Mouse (Mus musculus): ENCODE results near the gene C77080. TPM values are rescaled to one million over a fixed set of nuclear protein-coding genes. Genes with fewer than 3 reads are reported as not detected.

Gene C77080
- polyA plus RNA-seq, 1 experiment from 2014 or later: 7.2 TPM

DNA sequence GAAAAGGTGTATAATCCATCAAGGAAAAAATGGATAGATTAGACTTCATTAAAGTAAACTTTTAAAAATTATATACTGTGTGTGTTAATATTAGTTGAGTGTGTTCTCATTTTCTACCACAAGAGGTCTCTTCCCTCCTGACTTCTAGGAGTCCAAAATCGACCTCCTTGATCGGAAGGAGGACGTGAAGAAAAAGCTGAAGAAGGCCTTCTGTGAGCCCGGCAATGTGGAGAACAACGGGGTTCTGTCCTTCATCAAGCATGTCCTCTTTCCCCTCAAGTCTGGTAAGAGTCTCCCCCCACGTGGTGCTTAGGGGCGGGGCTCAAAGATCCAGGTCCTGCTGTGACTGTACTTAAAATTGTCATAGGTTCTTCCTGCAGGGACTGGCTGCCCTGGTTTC, 51.7 kb downstream of the C77080 start:
- DNase-seq (ENCODE audit: low spot score) (no peak), ATAC-seq (replicated peaks; ENCODE audit: low FRiP score, low TSS enrichment, low read depth) (no peak)
- Histone ChIP-seq H3K4me1 (replicated peaks; ENCODE audit: control insufficient read depth, insufficient read depth, low read length) (no peaks in the 10 kb centered on the region), H3K9ac (ENCODE audit: low read length) (no peak overlapping the region), H3K9me3 (ENCODE audit: control insufficient read depth, low read length) (no peaks in the 10 kb centered on the region), H3K4me2 (ENCODE audit: low read length) (no peak overlapping the region), H3K4me3 (ENCODE audit: low read depth, low read length) (no peak overlapping the region), H3K27ac (ENCODE audit: low read depth) (no peak overlapping the region), H3K27me3 (replicated peaks; ENCODE audit: control insufficient read depth, insufficient read depth, low read length) (no peaks in the 10 kb centered on the region), H3K36me3 (ENCODE audit: control insufficient read depth, insufficient read depth, low read length) (peaks cover 86% of the 10 kb centered on the region)
- WGBS: 53% methylated on average over 7 of the region's 7 CpGs

DNA sequence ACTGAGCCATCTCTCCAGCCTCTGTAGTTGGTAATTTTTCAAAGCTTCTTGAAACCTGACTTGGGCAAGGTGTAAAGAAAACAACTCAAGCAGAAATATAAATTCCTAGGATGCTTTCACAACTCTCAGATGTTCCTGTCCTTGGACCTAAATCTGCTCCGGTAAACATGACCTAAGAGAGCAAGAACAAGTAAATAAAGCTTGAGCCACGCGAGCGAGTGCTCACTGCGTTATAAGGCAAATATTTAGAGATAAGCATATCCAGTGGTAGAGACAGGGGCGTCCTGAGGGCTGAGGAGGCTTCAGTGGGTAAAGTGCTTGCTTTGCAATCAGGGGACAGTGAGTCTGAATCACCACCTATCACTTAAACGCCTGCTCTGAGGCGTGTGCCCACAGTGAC, 54.4 kb downstream of the C77080 start:
- H3K27ac ChIP-seq (ENCODE audit: low read depth): no peak overlapping the region
- DNase-seq (ENCODE audit: low spot score) (no peak), ATAC-seq (replicated peaks; ENCODE audit: low FRiP score, low TSS enrichment, low read depth) (no peak)
- H3K9ac ChIP-seq (ENCODE audit: low read length): no peak overlapping the region
- no peak overlapping the region for H3K4me2 ChIP-seq (ENCODE audit: low read length)
- H3K4me3 ChIP-seq (ENCODE audit: low read depth, low read length): no peak overlapping the region
- peaks cover 92% of the 10 kb centered on the region for H3K36me3 ChIP-seq (ENCODE audit: control insufficient read depth, insufficient read depth, low read length)
- H3K4me1 ChIP-seq (replicated peaks; ENCODE audit: control insufficient read depth, insufficient read depth, low read length): no peaks in the 10 kb centered on the region
- H3K27me3 ChIP-seq (replicated peaks; ENCODE audit: control insufficient read depth, insufficient read depth, low read length): no peaks in the 10 kb centered on the region
- H3K9me3 ChIP-seq (ENCODE audit: control insufficient read depth, low read length): no peaks in the 10 kb centered on the region
- WGBS: 50% methylated on average over 8 of the region's 8 CpGs

DNA sequence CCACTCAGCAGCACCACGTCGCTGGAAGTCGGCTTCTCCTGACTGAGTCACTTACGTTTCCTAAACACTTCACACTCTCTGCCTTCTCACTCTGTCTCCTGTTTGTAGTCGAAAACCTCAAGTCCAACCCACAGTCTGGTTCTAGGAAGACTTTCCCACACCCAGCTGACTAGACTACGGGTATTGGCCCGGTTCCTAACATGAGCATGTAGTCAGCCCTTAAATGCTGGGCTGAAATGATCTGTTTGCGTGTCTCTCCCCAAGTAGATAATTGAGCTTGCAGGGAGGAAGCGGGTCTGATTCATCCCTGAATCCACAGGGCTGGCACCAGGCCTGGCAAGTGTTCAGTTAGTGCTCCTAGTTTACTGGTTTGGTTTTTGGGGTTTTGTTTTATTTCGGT, 56.5 kb downstream of the C77080 start:
- ATAC-seq (replicated peaks; ENCODE audit: low FRiP score, low TSS enrichment, low read depth) (no peak), DNase-seq (ENCODE audit: low spot score) (no peak)
- Histone ChIP-seq H3K9ac (ENCODE audit: low read length) (no peak overlapping the region), H3K4me2 (ENCODE audit: low read length) (no peak overlapping the region), H3K27me3 (replicated peaks; ENCODE audit: control insufficient read depth, insufficient read depth, low read length) (no peaks in the 10 kb centered on the region), H3K9me3 (ENCODE audit: control insufficient read depth, low read length) (no peaks in the 10 kb centered on the region), H3K36me3 (ENCODE audit: control insufficient read depth, insufficient read depth, low read length) (peaks cover 82% of the 10 kb centered on the region), H3K4me1 (replicated peaks; ENCODE audit: control insufficient read depth, insufficient read depth, low read length) (no peaks in the 10 kb centered on the region), H3K4me3 (ENCODE audit: low read depth, low read length) (no peak overlapping the region), H3K27ac (ENCODE audit: low read depth) (no peak overlapping the region)
- WGBS: 94% methylated on average over 10 of the region's 10 CpGs

DNA sequence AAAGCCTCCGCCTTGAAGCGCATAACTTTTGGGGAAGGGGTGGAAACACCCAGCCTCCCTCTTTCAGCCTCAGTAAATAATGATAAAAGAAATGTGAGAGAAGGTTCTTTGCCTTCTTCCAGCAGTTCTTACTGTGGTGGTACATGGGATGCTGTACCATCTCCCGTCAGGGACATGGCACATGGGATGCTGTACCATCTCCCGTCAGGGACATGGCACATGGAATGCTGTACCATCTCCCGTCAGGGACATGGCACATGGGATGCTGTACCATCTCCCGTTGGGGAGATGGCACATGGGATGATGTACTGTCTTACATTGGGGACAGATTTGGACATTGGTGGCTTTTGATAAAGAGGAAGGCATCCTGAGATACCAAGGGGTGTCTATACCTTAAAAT, 63.7 kb downstream of the C77080 start:
- no peak overlapping the region for H3K9ac ChIP-seq (ENCODE audit: low read length)
- no peaks in the 10 kb centered on the region for H3K9me3 ChIP-seq (ENCODE audit: control insufficient read depth, low read length)
- no peaks in the 10 kb centered on the region for H3K4me1 ChIP-seq (replicated peaks; ENCODE audit: control insufficient read depth, insufficient read depth, low read length)
- no peaks in the 10 kb centered on the region for H3K27me3 ChIP-seq (replicated peaks; ENCODE audit: control insufficient read depth, insufficient read depth, low read length)
- no peak overlapping the region for H3K27ac ChIP-seq (ENCODE audit: low read depth)
- no peak overlapping the region for H3K4me3 ChIP-seq (ENCODE audit: low read depth, low read length)
- H3K36me3 ChIP-seq (ENCODE audit: control insufficient read depth, insufficient read depth, low read length): peaks cover 64% of the 10 kb centered on the region
- 95% methylated on average over 6 of the region's 6 CpGs for WGBS
- no peak for ATAC-seq (replicated peaks; ENCODE audit: low FRiP score, low TSS enrichment, low read depth)
- H3K4me2 ChIP-seq (ENCODE audit: low read length): no peak overlapping the region
- DNase-seq (ENCODE audit: low spot score): no peak

DNA sequence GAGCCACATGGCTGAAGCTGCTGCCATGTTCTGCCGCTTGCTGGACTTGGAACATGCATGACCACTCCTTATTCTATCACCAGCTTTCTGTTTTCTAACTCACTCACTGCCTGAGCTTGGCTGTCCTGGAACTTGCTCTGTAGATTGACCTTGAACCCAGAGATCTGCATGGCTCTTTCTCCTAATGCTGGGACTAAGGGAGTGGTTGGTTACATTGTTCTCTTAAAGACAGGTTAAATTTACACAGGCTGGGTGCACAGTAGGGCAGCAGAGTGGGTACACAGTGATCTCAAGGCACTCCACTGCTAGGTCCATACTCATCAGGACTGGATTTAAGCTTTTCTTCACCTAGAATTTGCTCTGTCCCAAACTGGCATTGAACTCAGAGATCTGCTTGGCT, 66.9 kb downstream of the C77080 start:
- H3K36me3 ChIP-seq (ENCODE audit: control insufficient read depth, insufficient read depth, low read length): peaks cover 43% of the 10 kb centered on the region
- no peak overlapping the region for H3K9ac ChIP-seq (ENCODE audit: low read length)
- ATAC-seq (replicated peaks; ENCODE audit: low FRiP score, low TSS enrichment, low read depth): no peak
- no peak for DNase-seq (ENCODE audit: low spot score)
- H3K9me3 ChIP-seq (ENCODE audit: control insufficient read depth, low read length): no peaks in the 10 kb centered on the region
- H3K27ac ChIP-seq (ENCODE audit: low read depth): no peak overlapping the region
- peaks cover 14% of the 10 kb centered on the region for H3K4me1 ChIP-seq (replicated peaks; ENCODE audit: control insufficient read depth, insufficient read depth, low read length)
- no peak overlapping the region for H3K4me2 ChIP-seq (ENCODE audit: low read length)
- 97% methylated on average over 1 of the region's 1 CpGs for WGBS
- H3K4me3 ChIP-seq (ENCODE audit: low read depth, low read length): no peak overlapping the region
- H3K27me3 ChIP-seq (replicated peaks; ENCODE audit: control insufficient read depth, insufficient read depth, low read length): no peaks in the 10 kb centered on the region

DNA sequence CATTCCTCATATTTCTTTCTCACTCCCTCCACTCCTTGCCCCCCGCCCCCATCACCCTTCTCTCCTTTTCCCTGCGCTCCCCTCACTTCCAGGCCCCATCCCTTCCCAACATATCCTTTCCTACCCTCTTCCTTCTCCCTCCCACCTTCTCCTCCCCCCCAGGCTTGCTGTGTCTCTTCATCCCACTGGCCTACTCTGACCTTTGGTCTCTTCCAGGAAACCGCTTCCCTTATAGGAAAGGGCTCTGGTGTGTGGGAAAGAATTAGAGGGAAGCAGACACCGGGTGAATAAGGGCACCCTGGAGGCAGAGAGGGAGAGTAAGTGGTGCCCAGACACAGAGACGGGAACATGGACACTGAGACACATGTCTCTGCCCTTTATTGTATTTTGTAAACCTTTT, 69.5 kb downstream of the C77080 start:
- Histone ChIP-seq H3K36me3 (ENCODE audit: control insufficient read depth, insufficient read depth, low read length) (peaks cover 23% of the 10 kb centered on the region), H3K27me3 (replicated peaks; ENCODE audit: control insufficient read depth, insufficient read depth, low read length) (no peaks in the 10 kb centered on the region), H3K4me2 (ENCODE audit: low read length) (peak overlapping the region; percentile 71), H3K4me3 (ENCODE audit: low read depth, low read length) (no peak overlapping the region), H3K4me1 (replicated peaks; ENCODE audit: control insufficient read depth, insufficient read depth, low read length) (peaks cover 25% of the 10 kb centered on the region), H3K9me3 (ENCODE audit: control insufficient read depth, low read length) (no peaks in the 10 kb centered on the region), H3K9ac (ENCODE audit: low read length) (no peak overlapping the region), H3K27ac (ENCODE audit: low read depth) (no peak overlapping the region)
- peak; percentile 46 for DNase-seq (ENCODE audit: low spot score)
- 63% methylated on average over 5 of the region's 5 CpGs for WGBS
- ATAC-seq (replicated peaks; ENCODE audit: low FRiP score, low TSS enrichment, low read depth): no peak

DNA sequence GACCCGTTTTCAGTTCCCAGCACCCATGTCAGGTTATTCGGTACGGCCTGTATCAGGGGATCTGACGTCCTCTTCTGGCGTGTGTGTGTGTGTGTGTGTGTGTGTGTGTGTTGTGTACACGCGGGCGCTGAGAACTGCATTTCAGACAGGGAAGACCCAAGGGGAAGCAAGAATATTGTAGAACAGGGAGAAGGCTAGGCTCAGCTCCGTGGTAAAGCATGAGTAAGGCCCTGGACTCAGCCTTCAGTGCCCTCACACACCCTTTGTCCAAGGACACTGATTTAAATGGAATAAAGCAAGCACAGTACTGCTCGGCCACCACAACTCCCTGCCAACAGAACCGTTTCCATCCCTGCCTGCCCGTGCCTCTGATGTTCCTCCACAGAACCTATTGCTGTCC, 70.7 kb downstream of the C77080 start:
- ATAC-seq (replicated peaks; ENCODE audit: low FRiP score, low TSS enrichment, low read depth) (no peak), DNase-seq (ENCODE audit: low spot score) (peak; percentile 56)
- Histone ChIP-seq H3K27me3 (replicated peaks; ENCODE audit: control insufficient read depth, insufficient read depth, low read length) (no peaks in the 10 kb centered on the region), H3K4me1 (replicated peaks; ENCODE audit: control insufficient read depth, insufficient read depth, low read length) (peaks cover 25% of the 10 kb centered on the region), H3K4me2 (ENCODE audit: low read length) (peak overlapping the region; percentile 71), H3K9me3 (ENCODE audit: control insufficient read depth, low read length) (no peaks in the 10 kb centered on the region), H3K4me3 (ENCODE audit: low read depth, low read length) (peak overlapping the region; percentile 55), H3K27ac (ENCODE audit: low read depth) (peak overlapping the region; percentile 73; the same call in 1 of the 2 replicates), H3K9ac (ENCODE audit: low read length) (peak overlapping the region; percentile 48), H3K36me3 (ENCODE audit: control insufficient read depth, insufficient read depth, low read length) (peaks cover 16% of the 10 kb centered on the region; the same call in 1 of the 2 replicates)
- WGBS: 4% methylated on average over 12 of the region's 12 CpGs

DNA sequence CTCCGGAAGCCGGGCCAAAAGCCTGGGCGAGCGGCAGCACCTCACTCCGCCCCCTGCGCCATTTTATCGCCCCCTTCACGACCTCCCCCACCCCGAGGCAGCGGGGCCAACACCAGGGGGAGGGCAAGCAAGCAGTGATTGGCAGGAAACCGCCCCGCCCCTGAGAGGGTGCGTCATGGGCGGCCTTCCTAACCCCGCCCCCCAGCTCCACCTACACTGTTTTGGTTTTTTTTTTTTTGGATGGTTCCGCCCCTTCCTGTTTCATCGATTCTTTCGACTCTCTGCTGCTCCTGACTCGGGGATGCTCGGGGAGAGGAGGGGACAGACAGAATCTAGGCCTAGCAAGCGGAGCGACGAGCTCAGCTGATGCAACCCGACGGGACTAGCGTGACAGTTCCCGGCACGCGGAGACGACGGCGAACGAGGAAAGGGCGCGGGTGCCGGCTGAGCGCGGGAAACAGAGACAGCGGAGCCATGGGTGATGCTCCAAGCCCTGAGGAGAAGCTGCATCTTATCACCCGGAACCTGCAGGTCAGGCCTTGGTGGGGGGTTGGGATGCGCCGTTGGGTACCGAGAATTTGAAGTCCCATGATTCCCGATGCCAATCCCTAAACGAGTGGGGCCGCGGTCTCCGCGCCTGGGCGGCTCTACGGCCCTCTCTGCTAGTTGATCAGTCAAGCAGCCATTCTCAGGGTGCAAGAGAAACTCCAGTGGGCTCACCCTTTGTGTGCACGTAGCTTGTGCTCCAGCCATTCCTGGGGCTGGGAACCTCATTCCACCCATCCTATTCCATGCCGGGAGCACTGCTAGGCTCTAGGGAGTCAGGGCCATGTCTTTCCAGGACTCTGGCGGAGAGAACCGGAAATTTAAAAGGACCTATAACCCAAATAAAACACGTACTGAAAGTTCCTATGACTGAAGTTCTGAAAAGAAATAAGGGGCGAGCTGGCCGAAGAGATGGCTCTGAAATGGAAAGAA, 71.4 kb downstream of the C77080 start, which contains the start of the genes S100pbp and Yars:
Gene S100pbp, minus strand, starts transcription at position 186 of the 978 bp plus-strand sequence.
Gene Yars, plus strand, starts transcription at position 219 of the 978 bp plus-strand sequence.
- Histone ChIP-seq H3K9me3 (ENCODE audit: control insufficient read depth, low read length) (no peaks in the 10 kb centered on the region), H3K4me2 (ENCODE audit: low read length) (peak within 1 kb of the TSS; percentile 71), H3K4me3 (ENCODE audit: low read depth, low read length) (peak within 1 kb of the TSS; percentile 55), H3K27ac (ENCODE audit: low read depth) (peak within 1 kb of the TSS; percentile 89), H3K27me3 (replicated peaks; ENCODE audit: control insufficient read depth, insufficient read depth, low read length) (no peaks in the 10 kb centered on the region), H3K4me1 (replicated peaks; ENCODE audit: control insufficient read depth, insufficient read depth, low read length) (peaks cover 25% of the 10 kb centered on the region), H3K9ac (ENCODE audit: low read length) (peak within 1 kb of the TSS; percentile 54), H3K36me3 (ENCODE audit: control insufficient read depth, insufficient read depth, low read length) (peaks cover 11% of the 10 kb centered on the region; the same call in 1 of the 2 replicates)
- under 1% methylated on average over 58 of the region's 58 CpGs for WGBS
- DNase-seq (ENCODE audit: low spot score): peak; percentile 98
- ATAC-seq (replicated peaks; ENCODE audit: low FRiP score, low TSS enrichment, low read depth): peak; percentile 87
